Mouse (Mus musculus) forebrain, postnatal 0 days (tissue): Measurements from ENCODE around the gene Pfdn6. TPM values are rescaled to one million over a fixed set of nuclear protein-coding genes. Genes with fewer than 3 reads are reported as not detected.

Experiments used
- ATAC-seq: fragments of 200-750 bp; cut with Nextera tagmentation; 2 replicates; pipeline ENCODE4 v1.8.0; 2017; ENCODE audit warnings: mild to moderate bottlenecking, moderate library complexity
- DNase-seq: peaks from one replicate; pipeline ENCODE4 v3.0.0-alpha.2; 2015
- H3K27ac ChIP-seq: fragments of 300-500 bp; sonication (generic); 2 replicates; pipeline ENCODE4 v1.5.1; 2014; ENCODE audit warnings: low read depth, mild to moderate bottlenecking, antibody characterized with exemption, low read length, moderate library complexity, mixed read lengths
- H3K27me3 ChIP-seq: fragments of 300-500 bp; sonication (generic); 2 replicates; pipeline ENCODE4 v1.6.1; 2014; ENCODE audit warnings: mild to moderate bottlenecking, low read length, mixed read lengths; ENCODE audit not compliant: insufficient read depth
- H3K36me3 ChIP-seq: fragments of 300-500 bp; sonication (generic); 2 replicates; pipeline ENCODE4 v1.6.1; 2014; ENCODE audit warnings: mild to moderate bottlenecking, moderate library complexity; ENCODE audit not compliant: insufficient read depth
- H3K4me1 ChIP-seq: fragments of 300-500 bp; sonication (generic); 2 replicates; pipeline ENCODE4 v1.6.1; 2014; ENCODE audit warnings: antibody characterized with exemption; ENCODE audit not compliant: insufficient read depth
- H3K4me2 ChIP-seq: fragments of 300-500 bp; sonication (generic); 2 replicates; pipeline ENCODE4 v1.6.1; 2014; ENCODE audit warnings: low read depth, mild to moderate bottlenecking, moderate library complexity
- H3K4me3 ChIP-seq: fragments of 300-500 bp; sonication (generic); 2 replicates; pipeline ENCODE4 v1.5.1; 2014; ENCODE audit warnings: low read depth, low read length, mixed read lengths
- H3K9ac ChIP-seq: fragments of 300-500 bp; sonication (generic); 2 replicates; pipeline ENCODE4 v1.6.1; 2014; ENCODE audit warnings: mild to moderate bottlenecking
- H3K9me3 ChIP-seq: fragments of 300-500 bp; sonication (generic); 2 replicates; pipeline ENCODE4 v1.6.1; 2016; ENCODE audit warnings: low read length
- CTCF ChIP-seq: sonication (generic); IDR thresholded peaks from 2 replicates; pipeline ENCODE4 v1.5.1; 2016; ENCODE audit warnings: antibody characterized with exemption, control low read depth, low read depth
- WGBS: fragments of 180-500 bp; shearing (Covaris S2); extraction: QIAGEN DNeasy Blood & Tissue Kit; methylation state at CpG from one replicate; pipeline ENCODE4 v1.1.7; 2014; 5-methylcytosine and 5-hydroxymethylcytosine counted together
- polyA plus RNA-seq: library from polyadenylated mRNA; unstranded; fragments of >200 nt; fragmentation: Nextera tagmentation; extraction: Ambion mirVana; gene quantifications from 2 replicates; pipeline ENCODE4 v1.2.1, GENCODE M21; 2015
- total RNA-seq: library from RNA; depleted of rRNA; stranded (reverse); fragments of >200 nt; gene quantifications from 2 replicates; pipeline ENCODE4 v1.2.3, GENCODE M21; 2014

Gene Pfdn6
- total and polyA plus RNA-seq, 2 experiments from 2014 or later: 57.0 to 173 TPM

- Histone ChIP-seq H3K4me2 (no peak overlapping the region), H3K27ac (no peak overlapping the region), H3K36me3 (0 out of 2 replicates have a peak, but pooled peaks cover 5% of the 10 kb centered on the region), H3K27me3 (no peaks in the 10 kb centered on the region), H3K9ac (no peak overlapping the region), H3K4me3 (no peak overlapping the region), H3K4me1 (peaks cover 3% of the 10 kb centered on the region; the same call in 1 of the 2 replicates), H3K9me3 (no peaks in the 10 kb centered on the region)
- ATAC-seq (no peak), DNase-seq (no peak)
- TF ChIP-seq CTCF: peak; percentile 25; the same call in 1 of the 2 replicates
- WGBS: 75% methylated on average over 17 of the region's 17 CpGs
Measured at GRCm38 (mm10) chr17:33926207-33926932, 13.8 kb downstream of the Pfdn6 start.

- no peaks in the 10 kb centered on the region for H3K9me3 ChIP-seq
- 0 out of 2 replicates have a peak, but pooled peaks cover 5% of the 10 kb centered on the region for H3K36me3 ChIP-seq
- no peak overlapping the region for H3K4me2 ChIP-seq
- no peak for TF ChIP-seq CTCF
- no peak overlapping the region for H3K4me3 ChIP-seq
- H3K4me1 ChIP-seq: peaks cover 3% of the 10 kb centered on the region; the same call in 1 of the 2 replicates
- H3K27me3 ChIP-seq: no peaks in the 10 kb centered on the region
- WGBS: 87% methylated on average over 21 of the region's 21 CpGs
- DNase-seq (no peak), ATAC-seq (no peak)
- no peak overlapping the region for H3K27ac ChIP-seq
- H3K9ac ChIP-seq: no peak overlapping the region
Measured at GRCm38 (mm10) chr17:33925406-33926116, 14.6 kb downstream of the Pfdn6 start.

GRCm38 (mm10) chr17:33924577-33925283 lies 15.4 kb downstream of the Pfdn6 start:
- Histone ChIP-seq H3K4me1 (peaks cover 10% of the 10 kb centered on the region), H3K27ac (no peak overlapping the region), H3K27me3 (no peaks in the 10 kb centered on the region), H3K9ac (no peak overlapping the region), H3K4me3 (no peak overlapping the region), H3K9me3 (no peaks in the 10 kb centered on the region), H3K36me3 (0 out of 2 replicates have a peak, but pooled peaks cover 5% of the 10 kb centered on the region), H3K4me2 (no peak overlapping the region)
- peak; percentile 66 for TF ChIP-seq CTCF
- 90% methylated on average over 10 of the region's 10 CpGs for WGBS
- DNase-seq (no peak), ATAC-seq (no peak)

GRCm38 (mm10) chr17:33921361-33921760 lies 18.8 kb downstream of the Pfdn6 start:
- no peak overlapping the region for H3K4me2 ChIP-seq

GRCm38 (mm10) chr17:33920282-33921097 lies 19.7 kb downstream of the Pfdn6 start:
- Histone ChIP-seq H3K9ac (peak overlapping the region; percentile 51), H3K4me3 (peak overlapping the region; percentile 42), H3K9me3 (no peaks in the 10 kb centered on the region), H3K4me2 (peak overlapping the region; percentile 79), H3K27ac (peak overlapping the region; percentile 29; the same call in 1 of the 2 replicates), H3K4me1 (peaks cover 7% of the 10 kb centered on the region; the same call in 1 of the 2 replicates), H3K36me3 (peaks cover 4% of the 10 kb centered on the region; the same call in 1 of the 2 replicates), H3K27me3 (no peaks in the 10 kb centered on the region)
- peak; percentile 25 for ATAC-seq
- DNase-seq: peak; percentile 77
- WGBS: 1% methylated on average over 36 of the region's 36 CpGs
- peak; percentile 80 for TF ChIP-seq CTCF

More at GRCm38 (mm10) chr17:33921361-33921760, 18.8 kb downstream of the Pfdn6 start:
- Histone ChIP-seq H3K27ac (no peak overlapping the region), H3K9me3 (no peaks in the 10 kb centered on the region), H3K4me3 (no peak overlapping the region), H3K4me1 (peaks cover 7% of the 10 kb centered on the region; the same call in 1 of the 2 replicates), H3K36me3 (peaks cover 6% of the 10 kb centered on the region; the same call in 1 of the 2 replicates), H3K9ac (no peak overlapping the region), H3K27me3 (no peaks in the 10 kb centered on the region)
- ATAC-seq (no peak), DNase-seq (no peak)
- 91% methylated on average over 7 of the region's 7 CpGs for WGBS
- no peak for TF ChIP-seq CTCF
